Mouse (Mus musculus): Measurements from ENCODE around the gene Rps6kb1.

The Rps6kb1 gene

GRCm38 (mm10) chr11:86468345-86468744, 76.3 kb downstream of the Rps6kb1 start:
- peak; percentile 40 for DNase-seq (ENCODE audit: low spot score)

GRCm38 (mm10) chr11:86464275-86464674, 80.3 kb downstream of the Rps6kb1 start:
- DNase-seq (ENCODE audit: low spot score) = peak; percentile 85

GRCm38 (mm10) chr11:86462579-86462978, 82.0 kb downstream of the Rps6kb1 start:
- peak; percentile 58 for DNase-seq (ENCODE audit: low spot score)

GRCm38 (mm10) chr11:86458866-86459265, 85.7 kb downstream of the Rps6kb1 start:
- no peak for DNase-seq (ENCODE audit: low spot score)

GRCm38 (mm10) chr11:86457545-86457944, 87.1 kb downstream of the Rps6kb1 start:
- no peak for DNase-seq (ENCODE audit: low spot score)

- no peak for DNase-seq (ENCODE audit: low spot score)
These were observed 90.6 kb downstream of the Rps6kb1 start for GRCm38 (mm10) chr11:86453991-86454390.

Measured in retina, embryonic 14.5 days (tissue).